ENCODE assay signal across 19 mouse cellular contexts in the genomic region with DNA sequence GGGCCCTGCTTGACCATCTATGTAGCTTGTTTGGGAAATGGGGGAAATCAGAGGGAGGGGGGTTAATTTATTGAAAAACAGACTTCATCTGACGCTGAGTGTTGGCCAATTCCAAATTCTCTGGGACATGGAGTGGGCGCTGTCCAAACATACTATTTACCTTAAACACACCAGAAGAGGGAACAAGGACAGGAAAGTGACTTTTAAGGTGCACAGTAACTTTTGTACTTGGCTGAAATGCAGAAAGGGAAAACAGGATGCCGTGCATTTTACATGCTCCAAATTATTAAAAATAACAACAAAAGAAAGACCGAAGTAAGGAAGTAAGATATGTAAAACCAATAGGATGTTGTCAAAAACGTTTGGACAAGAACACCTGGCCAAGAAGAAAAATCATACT. TPM values are rescaled to one million over a fixed set of nuclear protein-coding genes. Genes with fewer than 3 reads are reported as not detected.
A peak's percentile ranks its signal among the peaks of the same experiment; 100 is the strongest.
DNase-seq lines count a peak whose midpoint lies in the region; ATAC-seq and TF ChIP-seq lines count a peak whose summit lies in the region.
"Had no signal": no experiment of that assay in that cellular context is flagged by ENCODE, and none has a peak within 500 bp of the region (broad histone marks: within the 10 kb centered on the region; RNA-seq: fewer than 3 reads in every experiment).

No protein-coding gene starts in this region.

- no peaks in the 10 kb centered on the region for H3K36me3 ChIP-seq in intestine, embryonic 15.5 days
- no peaks in the 10 kb centered on the region for H3K36me3 ChIP-seq in intestine, postnatal 0 days (ENCODE audit: control insufficient read depth, insufficient read depth)
- no peaks in the 10 kb centered on the region for H3K36me3 ChIP-seq in embryonic facial prominence, embryonic 10.5 days (replicated peaks)
- H3K36me3 ChIP-seq in forebrain, embryonic 12.5 days (replicated peaks) = no peaks in the 10 kb centered on the region
- H3K36me3 ChIP-seq in midbrain, embryonic 16.5 days (ENCODE audit: control insufficient read depth, insufficient read depth, low read length) = no peaks in the 10 kb centered on the region
- H3K36me3 ChIP-seq in neural tube, embryonic 15.5 days = no peaks in the 10 kb centered on the region
- H3K36me3 ChIP-seq: kidney, embryonic 15.5 days; limb, embryonic 12.5 days; neural tube, embryonic 12.5 days had no signal

- ATAC-seq in intestine, embryonic 15.5 days = no peak
- no peak for ATAC-seq in intestine, postnatal 0 days
- no peak for ATAC-seq in forebrain, embryonic 12.5 days (ENCODE audit: low FRiP score)
- ATAC-seq in midbrain, embryonic 16.5 days = no peak
- ATAC-seq in neural tube, embryonic 15.5 days (ENCODE audit: low FRiP score) = no peak
- ATAC-seq: hindbrain, embryonic 16.5 days had no signal

- WGBS in intestine, embryonic 15.5 days = 9% methylated on average over 5 of the region's 5 CpGs
- 10% methylated on average over 5 of the region's 5 CpGs for WGBS in intestine, postnatal 0 days
- 6% methylated on average over 5 of the region's 5 CpGs for WGBS in embryonic facial prominence, embryonic 10.5 days
- 12% methylated on average over 5 of the region's 5 CpGs for WGBS in forebrain, embryonic 12.5 days
- WGBS in midbrain, embryonic 16.5 days = 11% methylated on average over 5 of the region's 5 CpGs
- WGBS in neural tube, embryonic 15.5 days = 8% methylated on average over 5 of the region's 5 CpGs

- no peak overlapping the region for H3K4me2 ChIP-seq in intestine, embryonic 15.5 days (replicated peaks)
- H3K4me2 ChIP-seq in intestine, postnatal 0 days (replicated peaks; ENCODE audit: low read depth) = no peak overlapping the region
- H3K4me2 ChIP-seq in forebrain, embryonic 12.5 days = peak overlapping the region; percentile 61
- peak overlapping the region; percentile 22; the same call in 1 of the 2 replicates for H3K4me2 ChIP-seq in midbrain, embryonic 16.5 days (ENCODE audit: low read length)
- H3K4me2 ChIP-seq in neural tube, embryonic 15.5 days = no peak overlapping the region
- H3K4me2 ChIP-seq: kidney, embryonic 15.5 days; neural tube, embryonic 12.5 days had no signal

- TF ChIP-seq CTCF in intestine, postnatal 0 days (IDR thresholded peaks at IDR 0.05; ENCODE audit: low read depth) = no peak

- H3K9me3 ChIP-seq in intestine, embryonic 15.5 days = no peaks in the 10 kb centered on the region
- H3K9me3 ChIP-seq in intestine, postnatal 0 days (ENCODE audit: control insufficient read depth) = no peaks in the 10 kb centered on the region
- H3K9me3 ChIP-seq in embryonic facial prominence, embryonic 10.5 days = no peaks in the 10 kb centered on the region
- no peaks in the 10 kb centered on the region for H3K9me3 ChIP-seq in forebrain, embryonic 12.5 days
- H3K9me3 ChIP-seq in midbrain, embryonic 16.5 days (replicated peaks; ENCODE audit: control insufficient read depth, low read length, poor library complexity, severe bottlenecking) = no peaks in the 10 kb centered on the region
- H3K9me3 ChIP-seq in neural tube, embryonic 15.5 days (replicated peaks) = no peaks in the 10 kb centered on the region
- H3K9me3 ChIP-seq: kidney, embryonic 15.5 days; limb, embryonic 12.5 days; neural tube, embryonic 12.5 days had no signal

- H3K27ac ChIP-seq in intestine, embryonic 15.5 days = no peak overlapping the region
- no peak overlapping the region for H3K27ac ChIP-seq in intestine, postnatal 0 days (ENCODE audit: low read depth, low read length)
- H3K27ac ChIP-seq in embryonic facial prominence, embryonic 10.5 days (replicated peaks) = peak overlapping the region; percentile 89
- H3K27ac ChIP-seq in forebrain, embryonic 12.5 days = peak overlapping the region; percentile 92
- no peak overlapping the region for H3K27ac ChIP-seq in midbrain, embryonic 16.5 days (ENCODE audit: low read length)
- H3K27ac ChIP-seq in neural tube, embryonic 15.5 days (replicated peaks) = no peak overlapping the region
- H3K27ac ChIP-seq: kidney, embryonic 15.5 days; layer of hippocampus, adult 2 months; left cerebral cortex, adult 2 months; limb, embryonic 12.5 days; neural tube, embryonic 12.5 days had no signal

- H3K9ac ChIP-seq in intestine, embryonic 15.5 days = no peak overlapping the region
- no peak overlapping the region for H3K9ac ChIP-seq in intestine, postnatal 0 days (ENCODE audit: low read depth, low read length)
- H3K9ac ChIP-seq in forebrain, embryonic 12.5 days = peak overlapping the region; percentile 76
- no peak overlapping the region for H3K9ac ChIP-seq in midbrain, embryonic 16.5 days (ENCODE audit: low read depth, low read length)
- no peak overlapping the region for H3K9ac ChIP-seq in neural tube, embryonic 15.5 days (replicated peaks)
- H3K9ac ChIP-seq: kidney, embryonic 15.5 days; limb, embryonic 12.5 days; neural tube, embryonic 12.5 days had no signal

- H3K27me3 ChIP-seq in intestine, embryonic 15.5 days (replicated peaks) = peaks cover 93% of the 10 kb centered on the region
- H3K27me3 ChIP-seq in intestine, postnatal 0 days (replicated peaks; ENCODE audit: control insufficient read depth, insufficient read depth, low read length) = peaks cover 95% of the 10 kb centered on the region
- peaks cover 100% of the 10 kb centered on the region for H3K27me3 ChIP-seq in embryonic facial prominence, embryonic 10.5 days (replicated peaks; ENCODE audit: low read depth, poor library complexity, severe bottlenecking)
- H3K27me3 ChIP-seq in forebrain, embryonic 12.5 days = peaks cover 88% of the 10 kb centered on the region
- H3K27me3 ChIP-seq in midbrain, embryonic 16.5 days (ENCODE audit: control insufficient read depth, insufficient read depth, low read depth, low read length) = peaks cover 58% of the 10 kb centered on the region
- peaks cover 96% of the 10 kb centered on the region for H3K27me3 ChIP-seq in neural tube, embryonic 15.5 days (replicated peaks)

- H3K4me3 ChIP-seq in intestine, embryonic 15.5 days (replicated peaks) = 0 out of 2 replicates have a peak overlapping the region, but pooled peaks have one; percentile 9
- H3K4me3 ChIP-seq in intestine, postnatal 0 days (ENCODE audit: low read depth, low read length) = no peak overlapping the region
- H3K4me3 ChIP-seq in embryonic facial prominence, embryonic 10.5 days = peak overlapping the region; percentile 65
- peak overlapping the region; percentile 49 for H3K4me3 ChIP-seq in forebrain, embryonic 12.5 days (replicated peaks)
- H3K4me3 ChIP-seq in midbrain, embryonic 16.5 days (ENCODE audit: low read depth, low read length) = peak overlapping the region; percentile 39; the same call in 1 of the 2 replicates
- no peak overlapping the region for H3K4me3 ChIP-seq in neural tube, embryonic 15.5 days (replicated peaks)
- H3K4me3 ChIP-seq: kidney, embryonic 15.5 days; layer of hippocampus, adult 2 months; left cerebral cortex, adult 2 months; limb, embryonic 12.5 days; neural tube, embryonic 12.5 days had no signal

- peaks cover 17% of the 10 kb centered on the region for H3K4me1 ChIP-seq in intestine, embryonic 15.5 days (replicated peaks)
- H3K4me1 ChIP-seq in intestine, postnatal 0 days (replicated peaks; ENCODE audit: control insufficient read depth, insufficient read depth, low read length) = peaks cover 4% of the 10 kb centered on the region; the same call in 1 of the 2 replicates
- peaks cover 80% of the 10 kb centered on the region for H3K4me1 ChIP-seq in embryonic facial prominence, embryonic 10.5 days
- H3K4me1 ChIP-seq in forebrain, embryonic 12.5 days = peaks cover 28% of the 10 kb centered on the region
- H3K4me1 ChIP-seq in midbrain, embryonic 16.5 days (ENCODE audit: control insufficient read depth, insufficient read depth, low read length) = peaks cover 8% of the 10 kb centered on the region; the same call in 1 of the 2 replicates
- H3K4me1 ChIP-seq in neural tube, embryonic 15.5 days = peaks cover 19% of the 10 kb centered on the region

- no peak for DNase-seq in embryonic facial prominence, embryonic 10.5 days (ENCODE audit: low spot score)
- DNase-seq in yolk sac, embryonic 10.5 days (ENCODE audit: low spot score) = no peak
- DNase-seq: B cell, adult 2 months; cerebellum, adult 18-20 months; gastrocnemius, postnatal 14 days; heart, postnatal 14 days; lung, postnatal 14 days; retina, postnatal 1 day had no signal

RNA-seq across cellular contexts. Expression of gene Dlx1, which starts 5.2 kb away (rescaled TPM):
- polyA plus RNA-seq in intestine, embryonic 15.5 days (2015; fragmentation: Nextera tagmentation; extraction: Ambion mirVana) = 7.1 and 7.8 TPM in 2 replicates
- polyA plus RNA-seq in intestine, postnatal 0 days (2015; fragmentation: Nextera tagmentation; extraction: Ambion mirVana) = 1.5 and 1.8 TPM in 2 replicates
- polyA plus RNA-seq in embryonic facial prominence, embryonic 10.5 days (2016; fragmentation: Nextera tagmentation; extraction: Ambion mirVana) = 46.1 and 69.6 TPM in 2 replicates
- polyA plus RNA-seq in forebrain, embryonic 12.5 days (2016; fragmentation: Nextera tagmentation; extraction: Ambion mirVana) = 207 and 300 TPM in 2 replicates
- polyA plus RNA-seq in midbrain, embryonic 16.5 days (2015; fragmentation: Nextera tagmentation; extraction: Ambion mirVana) = 31.5 and 55.5 TPM in 2 replicates
- 0.13 and 1.3 TPM in 2 replicates for polyA plus RNA-seq in neural tube, embryonic 15.5 days (2015; fragmentation: Nextera tagmentation; extraction: Ambion mirVana)

RNA-seq across cellular contexts. Expression of gene Dlx2, which starts 13.5 kb away (rescaled TPM):
- 3.2 and 4.7 TPM in 2 replicates for polyA plus RNA-seq in intestine, embryonic 15.5 days (2015; fragmentation: Nextera tagmentation; extraction: Ambion mirVana)
- 1.0 and 1.3 TPM in 2 replicates for polyA plus RNA-seq in intestine, postnatal 0 days (2015; fragmentation: Nextera tagmentation; extraction: Ambion mirVana)
- 33.3 and 38.4 TPM in 2 replicates for polyA plus RNA-seq in embryonic facial prominence, embryonic 10.5 days (2016; fragmentation: Nextera tagmentation; extraction: Ambion mirVana)
- 85.9 and 133 TPM in 2 replicates for polyA plus RNA-seq in forebrain, embryonic 12.5 days (2016; fragmentation: Nextera tagmentation; extraction: Ambion mirVana)
- polyA plus RNA-seq in midbrain, embryonic 16.5 days (2015; fragmentation: Nextera tagmentation; extraction: Ambion mirVana) = 4.5 and 10.9 TPM in 2 replicates
- polyA plus RNA-seq in neural tube, embryonic 15.5 days (2015; fragmentation: Nextera tagmentation; extraction: Ambion mirVana) = 0.08 and 1.1 TPM in 2 replicates

Comparison
In these comparisons a context has a peak if more than half of its experiments do, and no peak if none do; other contexts are left out.
1. H3K4me3 ChIP-seq: peak in intestine, embryonic 15.5 days (single experiment), embryonic facial prominence, embryonic 10.5 days (single experiment), forebrain, embryonic 12.5 days (single experiment) and midbrain, embryonic 16.5 days (single experiment); none in intestine, postnatal 0 days (single experiment) and neural tube, embryonic 15.5 days (single experiment).
2. H3K27ac ChIP-seq: peak in embryonic facial prominence, embryonic 10.5 days (single experiment) and forebrain, embryonic 12.5 days (single experiment); none in intestine, embryonic 15.5 days (single experiment), intestine, postnatal 0 days (single experiment), midbrain, embryonic 16.5 days (single experiment) and neural tube, embryonic 15.5 days (single experiment).
3. H3K4me2 ChIP-seq: peak in forebrain, embryonic 12.5 days (single experiment) and midbrain, embryonic 16.5 days (single experiment); none in intestine, embryonic 15.5 days (single experiment), intestine, postnatal 0 days (single experiment) and neural tube, embryonic 15.5 days (single experiment).